Mouse (Mus musculus): ENCODE data around the gene Gjd3.

Gene Gjd3

DNA sequence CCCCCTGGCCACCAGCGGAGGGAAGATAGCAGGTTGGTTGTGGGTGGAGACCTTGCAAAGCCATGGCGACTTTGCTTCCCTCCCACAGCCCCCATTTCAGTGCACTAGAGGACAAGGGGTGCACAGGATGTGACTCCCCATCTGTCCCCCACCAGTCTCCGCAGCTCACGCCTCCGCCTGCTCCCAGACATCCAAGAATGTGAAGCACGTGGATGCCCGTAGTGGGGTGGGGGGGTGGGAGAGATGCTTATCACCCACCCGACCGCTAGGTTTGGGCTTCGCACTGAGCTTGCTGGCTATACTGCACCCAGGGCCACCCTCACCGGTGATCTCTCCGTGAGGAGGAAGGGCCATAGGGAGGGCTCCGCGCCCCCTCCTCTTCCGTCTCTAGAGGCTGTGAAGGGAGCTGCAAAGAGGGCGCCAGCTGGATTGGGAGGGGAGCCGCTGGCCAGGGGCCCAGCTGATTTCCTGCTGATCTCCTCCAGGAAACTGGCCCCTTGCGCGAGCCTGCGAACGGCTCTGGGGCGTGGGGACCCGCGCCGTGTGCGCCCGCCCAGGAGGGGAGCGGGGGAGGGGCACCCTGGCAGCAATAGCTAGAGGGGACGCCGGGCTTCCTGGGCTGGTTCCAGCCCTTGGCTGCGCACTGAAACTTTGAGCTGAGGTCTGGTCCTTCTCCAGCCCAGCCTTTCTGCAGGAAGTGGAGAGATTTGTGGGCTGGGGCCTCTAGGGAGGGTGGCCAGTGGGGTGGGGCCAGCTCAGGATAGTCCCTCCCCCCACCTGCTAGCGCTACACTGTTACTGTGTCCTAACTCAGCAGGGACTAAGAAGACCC, 19.4 kb downstream of the Gjd3 start:
- peak; percentile 87 for DNase-seq (ENCODE audit: low spot score)

DNA sequence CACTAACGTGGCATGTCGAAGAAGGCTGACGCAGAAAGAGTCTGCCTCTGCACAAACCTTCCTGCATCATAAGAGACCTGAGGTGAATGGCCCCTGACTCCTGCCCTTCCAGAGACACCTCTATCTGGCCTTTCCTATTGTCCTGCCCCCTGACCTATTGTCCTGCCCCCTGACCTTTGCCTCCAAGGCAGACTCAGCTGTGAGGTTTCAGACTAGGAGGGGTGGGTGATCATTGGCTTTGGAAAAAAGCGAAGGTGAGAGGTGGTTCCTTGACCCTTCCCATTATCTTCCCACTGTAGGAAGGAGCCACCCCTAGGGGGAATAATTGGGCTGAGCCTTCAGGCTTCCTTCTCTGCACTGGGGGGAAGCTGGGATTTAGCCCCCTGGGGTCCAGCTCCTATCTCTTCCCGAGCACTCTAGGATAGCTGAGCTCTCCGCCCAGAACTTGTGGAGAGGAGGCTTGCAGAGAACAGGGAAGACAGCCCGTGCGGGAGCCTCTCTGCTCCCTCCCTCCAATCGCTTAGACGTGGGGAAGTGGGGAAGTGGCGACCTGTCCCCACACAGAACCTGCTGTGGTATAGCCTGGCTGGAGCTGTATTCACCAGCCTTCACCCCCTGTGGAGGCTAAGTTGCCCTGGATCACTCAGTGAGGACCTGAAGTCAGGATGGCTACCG, 20.3 kb downstream of the Gjd3 start:
- DNase-seq (ENCODE audit: low spot score): no peak

DNA sequence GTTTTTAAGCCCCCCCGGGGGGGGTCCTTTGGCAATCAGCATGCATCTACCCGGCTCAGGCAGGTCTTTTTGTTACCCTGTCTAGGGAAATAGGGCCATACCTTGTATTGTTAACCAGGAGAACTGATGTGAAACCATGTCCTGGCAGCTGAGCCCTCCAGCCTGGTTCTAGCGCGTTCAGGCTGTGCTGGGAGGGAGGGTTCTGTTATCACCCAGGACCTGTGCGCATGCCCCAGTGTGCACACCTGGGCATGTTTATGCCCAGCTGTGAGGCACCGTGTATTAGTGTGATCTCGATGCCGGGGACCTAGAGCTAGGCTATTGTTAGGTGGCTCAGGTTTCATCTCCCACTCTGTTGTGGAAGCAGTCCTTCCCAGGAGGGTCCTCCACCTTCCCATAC, 21.1 kb downstream of the Gjd3 start:
- no peak for DNase-seq (ENCODE audit: low spot score)

DNA sequence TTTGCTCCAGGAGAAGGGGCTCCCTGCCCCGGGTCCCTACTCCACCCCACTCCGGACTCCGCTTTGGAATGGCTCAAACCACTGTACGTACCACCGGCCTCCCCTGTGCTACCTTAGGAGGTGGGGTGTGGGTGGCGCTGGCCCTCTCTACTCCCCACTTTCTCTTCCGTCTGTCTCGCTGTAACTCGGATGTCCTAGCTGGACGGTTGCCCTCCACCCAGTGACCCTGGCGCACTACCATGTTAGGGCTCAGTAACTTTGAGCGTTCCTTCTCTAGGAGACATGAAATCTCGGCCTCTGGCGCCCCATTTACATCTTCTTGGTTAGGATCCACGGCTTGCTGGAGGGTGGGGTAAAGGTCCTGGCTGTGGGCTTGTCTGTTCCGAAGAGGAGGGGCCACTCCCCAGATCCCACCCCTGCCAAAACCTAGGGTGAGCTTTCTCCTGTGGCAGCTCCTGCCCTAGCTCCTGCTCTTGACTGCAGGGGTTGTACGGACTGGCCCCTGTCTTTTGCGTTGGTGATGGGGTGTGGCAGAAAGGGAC, 21.7 kb downstream of the Gjd3 start:
- no peak for DNase-seq (ENCODE audit: low spot score)

DNA sequence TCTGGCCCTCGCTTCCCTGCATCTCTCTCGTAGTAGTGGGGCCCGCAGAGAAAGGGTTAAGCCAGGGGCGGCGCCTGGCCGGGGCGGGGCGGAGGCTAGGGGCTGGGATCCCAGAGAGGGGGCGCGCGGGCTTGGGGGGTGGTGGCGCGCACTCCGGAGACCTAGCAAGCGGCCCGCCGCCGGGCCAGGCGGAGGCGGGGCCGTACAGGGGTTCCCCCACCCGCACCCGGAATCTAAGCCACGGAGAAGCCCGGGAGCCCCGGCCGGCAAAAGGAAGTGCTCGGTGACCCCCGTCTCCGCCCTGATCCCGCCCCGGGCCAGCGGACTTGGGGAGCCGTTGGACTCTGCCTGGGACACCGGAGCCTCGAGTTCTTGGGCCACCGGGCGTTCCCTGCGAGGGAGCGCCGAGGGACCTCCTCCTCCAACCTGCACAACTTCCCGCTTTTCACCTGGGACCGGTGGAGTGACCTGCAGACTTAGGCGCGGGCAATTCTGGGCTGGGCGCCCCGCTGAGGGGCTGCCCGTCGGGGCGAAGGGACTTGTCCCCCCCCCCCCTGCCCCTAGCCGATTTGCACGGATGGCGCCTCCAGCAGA, 22.4 kb downstream of the Gjd3 start:
- peak; percentile 67 for DNase-seq (ENCODE audit: low spot score)

DNA sequence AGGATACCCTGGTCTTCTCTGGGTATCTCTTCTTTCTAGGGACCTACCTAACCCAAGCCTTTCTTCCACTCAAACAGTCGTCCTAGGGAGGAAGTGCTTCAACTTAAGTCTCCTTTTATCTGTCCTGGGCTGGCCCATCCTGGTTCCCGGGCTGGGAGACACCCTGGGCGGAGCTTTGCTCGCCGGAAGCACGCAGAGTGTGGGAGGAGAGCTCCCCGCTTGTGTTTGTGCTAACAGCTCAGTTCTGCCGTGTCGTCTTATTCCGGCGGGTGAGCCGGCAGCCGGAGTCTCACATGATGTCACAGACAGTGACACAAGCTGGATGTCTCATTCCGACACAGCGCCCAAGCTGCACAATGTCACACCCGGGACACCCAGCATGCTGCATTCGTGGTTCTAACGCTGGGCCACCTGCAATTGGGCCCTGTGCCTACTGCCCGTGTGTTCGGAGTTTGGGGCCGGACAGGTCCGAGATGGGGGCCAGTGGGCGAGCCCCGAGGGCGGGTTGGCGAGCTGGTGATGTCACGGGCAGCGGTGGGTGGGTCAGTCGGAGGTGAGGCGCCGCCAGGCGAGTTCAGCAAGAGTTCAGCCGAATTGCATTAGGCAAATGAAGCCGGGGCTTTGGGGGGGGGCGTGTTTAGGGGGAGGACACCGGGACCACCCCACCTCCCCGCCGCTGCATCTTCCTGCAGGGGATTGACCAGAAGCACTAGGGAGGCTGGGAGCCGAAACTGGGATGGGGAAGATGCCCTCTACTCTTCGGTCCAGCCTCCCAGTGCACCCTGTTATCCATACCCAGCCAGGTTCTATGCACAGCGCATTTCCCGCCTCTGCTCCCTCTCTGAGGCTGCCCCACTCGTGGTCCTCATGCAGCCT, 23.1 kb downstream of the Gjd3 start:
- DNase-seq (ENCODE audit: low spot score): peak; percentile 82

DNA sequence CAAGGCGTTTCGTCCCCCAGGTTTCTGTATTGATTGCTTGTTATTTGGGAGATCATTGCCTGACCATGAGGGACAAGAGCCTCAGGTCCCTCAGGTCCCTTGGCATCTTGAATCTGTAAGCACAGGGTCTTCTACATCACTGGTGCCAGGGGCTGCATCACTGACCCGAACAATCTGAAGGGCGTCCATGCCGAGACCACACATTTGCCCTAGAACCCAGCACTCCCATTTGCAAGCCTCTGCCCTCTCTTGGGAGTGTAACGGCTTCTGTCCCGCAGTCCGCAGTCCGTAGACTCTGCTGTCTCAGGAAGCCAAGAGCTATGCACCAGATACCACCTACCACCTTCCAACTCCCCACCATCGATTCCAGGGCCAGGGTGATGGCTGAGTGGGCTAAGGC, 26.5 kb downstream of the Gjd3 start:
- DNase-seq (ENCODE audit: low spot score): no peak

DNA sequence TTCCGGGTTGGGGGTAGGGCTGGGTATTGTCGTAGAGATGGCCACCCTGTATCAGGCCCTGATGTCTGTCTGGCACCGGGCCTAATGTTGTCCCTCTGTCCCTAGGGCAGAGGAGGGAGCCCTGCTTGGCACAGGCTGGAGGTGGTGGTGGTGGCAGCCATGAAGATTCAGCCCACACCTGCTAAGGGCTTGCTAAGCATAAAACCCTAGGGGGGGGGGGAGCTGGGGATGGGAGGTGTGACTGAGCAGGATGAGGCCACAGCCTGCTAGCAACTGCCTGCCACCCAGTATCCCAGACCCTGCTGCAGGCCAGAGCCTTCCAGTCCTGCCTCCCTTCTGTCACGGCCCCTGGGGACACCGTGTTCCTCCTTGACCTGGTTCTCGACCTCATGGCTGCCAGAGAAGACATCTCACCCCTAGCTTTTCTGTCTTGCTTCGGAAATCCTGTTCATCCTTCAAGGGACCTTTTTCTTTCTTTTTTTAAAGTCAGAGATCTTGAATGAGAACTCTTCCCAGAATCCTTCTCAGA, 27.0 kb downstream of the Gjd3 start:
- DNase-seq (ENCODE audit: low spot score): peak; percentile 72

DNA sequence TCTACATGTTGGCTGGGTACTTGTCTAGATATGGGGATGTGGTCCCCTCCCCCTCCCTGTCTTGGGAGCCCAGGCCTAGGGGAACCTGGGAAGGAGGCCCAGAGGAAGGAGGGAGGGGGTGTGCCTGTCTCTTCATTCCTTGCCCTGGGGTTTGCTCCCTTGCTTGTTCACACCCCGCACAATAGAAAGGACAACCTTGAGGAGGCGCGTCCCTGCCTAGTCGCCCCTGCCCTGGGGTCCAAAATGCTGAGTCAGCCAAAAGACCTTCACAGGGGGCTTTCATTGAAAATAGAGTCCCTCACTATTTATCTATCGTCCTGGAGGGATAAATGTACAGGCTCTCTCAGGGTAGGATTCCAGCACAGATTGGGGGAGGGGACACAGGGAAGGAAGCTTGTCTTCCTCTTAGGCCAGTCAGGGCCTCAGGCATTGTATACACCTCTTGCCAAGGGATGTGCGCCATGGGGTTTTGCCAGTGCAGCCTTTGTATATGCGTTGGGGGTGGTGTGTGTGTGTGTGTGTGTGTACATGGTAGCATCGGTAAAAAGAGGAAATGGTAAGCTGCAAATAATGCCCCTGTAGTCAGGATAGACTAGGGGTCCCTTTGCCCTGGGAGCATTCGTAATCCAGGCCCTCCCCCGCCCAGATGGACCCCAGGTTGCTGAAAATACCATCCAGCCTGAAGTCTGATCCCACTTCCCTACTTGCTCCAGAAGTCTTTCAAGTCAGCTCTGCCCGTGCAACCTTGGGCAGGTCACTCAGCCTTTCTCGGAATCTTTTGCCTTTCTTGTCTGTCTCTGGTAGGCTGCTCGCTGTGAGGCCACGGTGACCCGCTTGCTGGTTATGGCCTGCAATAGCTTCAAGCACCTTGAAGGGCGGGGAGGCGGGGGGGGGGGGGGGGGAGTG, 27.8 kb downstream of the Gjd3 start:
- DNase-seq (ENCODE audit: low spot score): peak; percentile 44

DNA sequence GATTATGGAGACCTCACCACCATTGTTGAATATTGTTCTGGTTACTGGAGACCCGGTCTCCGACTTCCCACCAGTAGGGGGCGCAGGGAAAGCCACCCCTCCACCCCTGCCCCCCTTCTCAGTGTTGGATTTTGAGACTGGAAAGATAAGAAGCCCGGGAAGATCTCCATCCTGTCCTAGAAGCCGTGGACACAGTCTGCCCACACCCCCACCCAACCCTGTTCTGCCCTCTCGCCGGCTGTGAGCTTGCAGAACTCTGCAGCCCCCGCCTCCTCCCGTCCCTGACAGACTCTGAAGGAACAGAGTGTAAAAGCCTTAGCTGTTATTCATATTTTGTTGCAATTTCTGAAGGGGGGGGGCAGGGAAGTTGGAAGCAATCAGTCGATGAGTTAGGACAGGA, 28.4 kb downstream of the Gjd3 start:
- peak; percentile 93 for DNase-seq (ENCODE audit: low spot score)

DNA sequence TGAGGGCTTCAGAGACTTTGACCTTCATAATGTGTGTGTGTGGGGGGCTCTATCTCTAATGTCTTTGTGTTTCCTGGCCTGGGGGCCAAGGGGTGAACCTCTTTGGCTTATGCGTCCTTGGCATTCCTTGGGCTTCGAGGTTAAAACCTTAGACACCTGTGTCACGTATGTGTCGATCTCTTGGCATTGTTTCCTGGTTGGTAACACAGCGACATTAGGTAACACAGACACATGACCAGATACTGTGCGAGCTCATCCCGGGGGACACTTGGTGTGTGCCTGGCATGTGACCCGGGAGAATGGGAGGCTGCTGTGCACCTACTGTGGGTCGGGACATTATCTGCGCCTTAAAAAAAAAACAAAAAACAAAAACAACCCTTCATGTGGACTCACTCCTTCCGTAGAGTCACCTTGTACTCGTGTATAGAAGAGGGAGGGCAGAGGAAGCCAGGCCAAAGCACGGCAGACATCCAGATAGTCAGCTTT, 28.9 kb downstream of the Gjd3 start:
- peak; percentile 12 for DNase-seq (ENCODE audit: low spot score)

DNA sequence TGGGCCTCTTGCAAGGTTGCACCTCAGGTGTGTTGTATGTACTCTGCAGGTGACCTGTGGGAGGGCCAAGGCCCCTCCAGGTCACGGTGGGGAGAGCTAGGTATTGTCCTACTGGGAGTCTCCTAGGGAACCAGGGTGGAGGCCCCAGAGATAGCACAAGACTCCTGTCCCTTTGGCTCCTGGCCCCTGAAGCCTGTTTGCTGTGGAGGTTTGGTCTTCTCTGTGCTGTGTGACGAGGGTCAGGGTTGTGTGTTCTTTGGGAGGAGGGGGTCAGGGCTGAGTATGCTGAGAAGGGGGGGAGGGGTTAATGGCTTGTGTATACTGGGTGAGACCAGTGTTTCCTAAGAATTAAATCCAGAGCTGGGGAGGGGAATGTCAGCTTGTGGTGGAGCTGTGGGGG, 29.5 kb downstream of the Gjd3 start:
- DNase-seq (ENCODE audit: low spot score): no peak

DNA sequence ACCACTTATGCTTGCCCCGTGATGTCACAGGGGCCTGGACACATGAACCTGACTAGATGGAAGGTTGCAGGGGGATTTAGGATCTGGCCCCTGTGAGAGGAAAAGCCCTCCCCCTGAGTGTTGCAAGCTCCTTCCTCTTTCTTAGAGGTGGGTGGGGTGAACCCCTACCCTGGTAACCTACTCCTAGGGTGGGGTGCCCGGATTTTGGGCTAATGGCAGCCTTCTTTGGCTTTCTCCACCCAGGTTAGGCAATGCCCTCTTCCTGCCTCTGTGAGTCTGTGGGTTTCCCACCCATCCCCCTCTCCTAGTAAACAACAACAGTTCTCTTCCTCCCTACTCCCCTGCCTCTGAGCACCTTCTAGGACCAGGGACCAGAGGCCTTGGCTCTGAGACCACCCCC, 30.1 kb downstream of the Gjd3 start:
- DNase-seq (ENCODE audit: low spot score): peak; percentile 12

DNA sequence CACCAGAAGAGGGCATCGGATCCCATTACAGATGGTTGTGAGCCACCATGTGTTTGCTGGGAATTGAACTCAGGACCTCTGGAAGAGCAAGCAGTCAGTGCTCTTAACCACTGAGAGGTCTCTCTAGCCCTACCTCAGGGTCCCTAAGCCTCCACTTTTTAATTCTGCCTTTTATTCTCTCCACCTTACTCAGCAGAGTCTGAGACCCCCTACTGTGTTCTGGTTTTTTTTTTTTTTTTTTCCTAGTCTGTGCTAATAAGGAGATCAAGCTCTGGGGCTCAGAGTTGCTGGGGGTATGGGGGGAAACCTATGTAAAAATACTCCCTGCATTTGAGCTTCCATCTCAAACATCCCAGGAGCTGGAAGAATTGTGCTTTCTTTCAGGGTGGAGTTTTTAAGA, 30.7 kb downstream of the Gjd3 start:
- no peak for DNase-seq (ENCODE audit: low spot score)

DNA sequence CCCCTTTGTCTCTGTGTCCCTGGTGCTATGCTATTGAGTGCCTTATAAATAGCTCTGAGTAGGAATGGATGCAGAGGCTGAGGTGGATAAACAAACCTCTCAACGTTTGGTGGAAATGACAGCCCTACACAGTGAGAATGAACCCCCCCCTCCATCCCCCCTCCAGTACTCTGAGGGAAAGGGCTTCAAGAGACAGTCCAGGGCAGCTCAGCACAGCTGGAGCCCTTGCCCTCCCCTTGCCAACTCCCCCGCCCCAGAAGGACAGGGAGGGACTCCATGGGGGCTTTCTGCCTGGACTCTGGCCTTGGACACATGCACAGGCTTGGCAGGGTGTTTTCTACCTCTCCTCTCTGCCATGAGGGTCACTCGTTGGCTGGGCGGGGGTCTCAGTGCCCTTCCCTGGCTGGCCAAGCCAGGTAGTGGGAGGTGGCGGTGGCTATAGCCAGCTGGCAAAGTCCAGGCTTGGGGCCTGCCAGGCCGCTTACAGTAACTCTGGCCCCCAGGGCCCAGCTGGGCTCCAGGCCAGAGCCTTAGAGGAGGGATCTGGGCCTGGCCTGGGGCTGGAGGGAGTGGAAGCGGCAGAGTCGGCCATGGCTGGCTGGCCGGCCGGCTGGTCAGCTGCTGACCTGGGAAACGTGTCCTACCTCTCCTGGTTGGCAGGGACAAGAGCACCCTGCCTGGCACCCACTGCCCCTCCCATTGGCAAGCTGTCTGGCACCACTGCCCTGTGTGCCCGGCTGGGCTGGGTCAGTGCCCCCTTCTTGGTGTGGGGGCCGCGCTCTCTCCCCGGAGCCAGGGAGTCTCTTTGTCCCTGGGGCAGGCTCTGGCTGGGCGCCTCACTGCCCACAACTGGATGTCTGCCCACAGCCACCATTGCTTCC, 31.6 kb downstream of the Gjd3 start:
- DNase-seq (ENCODE audit: low spot score): peak; percentile 86

DNA sequence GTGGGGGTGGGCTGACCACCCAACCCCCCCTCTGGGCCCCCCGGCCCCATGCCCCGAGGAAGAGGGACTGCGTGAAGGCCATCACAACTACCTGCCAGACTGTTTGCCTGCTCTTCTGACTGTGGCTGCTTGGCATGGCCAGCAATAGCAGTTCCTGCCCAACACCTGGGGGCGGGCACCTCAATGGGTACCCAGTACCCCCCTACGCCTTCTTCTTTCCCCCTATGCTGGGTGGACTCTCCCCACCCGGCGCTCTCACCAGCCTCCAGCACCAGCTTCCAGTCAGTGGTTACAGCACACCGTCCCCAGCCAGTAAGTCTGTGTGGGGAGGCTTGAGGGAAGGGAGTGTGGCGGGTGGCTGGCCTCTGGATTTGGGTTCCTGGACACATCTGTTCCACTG, 32.3 kb downstream of the Gjd3 start:
- no peak for DNase-seq (ENCODE audit: low spot score)

DNA sequence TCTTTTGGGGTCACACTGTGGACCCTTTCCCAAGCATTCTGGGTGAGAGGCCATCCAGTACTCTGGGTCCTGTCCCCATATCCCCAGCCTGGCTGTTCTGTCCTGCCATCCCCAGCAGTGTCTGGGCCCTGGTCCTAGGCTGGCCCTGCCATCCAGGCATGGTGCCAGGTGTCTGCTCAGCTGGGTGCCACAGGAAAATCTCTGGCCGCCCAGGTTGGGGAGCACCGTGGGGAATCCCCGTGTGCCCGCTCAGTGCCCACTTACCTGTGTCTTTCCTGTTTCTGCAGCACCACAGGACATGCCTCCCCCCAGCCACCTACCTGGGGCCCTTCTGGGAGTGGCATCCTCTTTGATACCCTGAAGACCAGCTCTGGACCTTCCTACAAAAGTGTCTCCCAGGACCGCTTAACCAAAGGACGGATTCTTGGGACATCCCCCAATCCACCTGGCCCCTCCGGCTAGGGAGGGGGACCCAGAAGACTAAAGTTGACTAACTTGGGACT, 32.8 kb downstream of the Gjd3 start:
- no peak for DNase-seq (ENCODE audit: low spot score)

DNA sequence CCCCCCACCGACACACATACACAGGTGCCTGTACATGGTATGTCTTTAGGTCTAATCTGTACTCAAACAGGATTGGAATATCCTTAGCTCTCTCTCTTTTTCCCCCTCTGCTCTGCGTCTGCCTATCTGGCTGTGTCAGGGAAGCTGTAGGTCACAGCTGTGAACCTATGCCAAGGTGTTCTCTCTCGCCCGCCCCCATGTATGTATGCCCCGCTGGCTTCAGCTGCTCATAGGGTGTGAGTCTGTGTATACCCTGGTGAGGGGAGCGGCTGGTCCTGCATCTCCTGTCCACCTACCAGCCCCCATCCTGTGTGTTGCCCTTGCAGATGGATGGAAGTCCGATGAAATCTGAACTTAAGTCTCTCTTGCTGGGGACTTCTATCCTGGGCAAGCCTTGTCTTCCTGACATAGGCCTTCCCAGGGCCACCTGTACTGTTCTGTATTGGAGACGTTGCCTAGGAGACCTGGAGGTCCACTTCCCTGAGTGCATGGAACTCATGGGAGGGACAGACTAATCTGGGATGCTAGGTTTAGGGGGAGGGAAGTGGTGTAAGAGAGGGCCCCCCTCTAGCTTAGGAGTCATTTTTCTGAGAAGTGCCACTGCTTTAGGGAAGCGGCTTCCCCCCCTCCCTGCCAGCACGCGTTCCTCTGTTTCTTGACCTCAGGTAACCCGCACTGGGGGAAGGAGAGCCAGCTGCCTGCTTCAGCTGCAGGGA, 33.4 kb downstream of the Gjd3 start:
- no peak for DNase-seq (ENCODE audit: low spot score)
